Mouse (Mus musculus): ENCODE data around the gene Smg9. TPM values are rescaled to one million over a fixed set of nuclear protein-coding genes. Genes with fewer than 3 reads are reported as not detected.

Gene Smg9
- polyA plus RNA-seq, 1 experiment, result not detected

DNA sequence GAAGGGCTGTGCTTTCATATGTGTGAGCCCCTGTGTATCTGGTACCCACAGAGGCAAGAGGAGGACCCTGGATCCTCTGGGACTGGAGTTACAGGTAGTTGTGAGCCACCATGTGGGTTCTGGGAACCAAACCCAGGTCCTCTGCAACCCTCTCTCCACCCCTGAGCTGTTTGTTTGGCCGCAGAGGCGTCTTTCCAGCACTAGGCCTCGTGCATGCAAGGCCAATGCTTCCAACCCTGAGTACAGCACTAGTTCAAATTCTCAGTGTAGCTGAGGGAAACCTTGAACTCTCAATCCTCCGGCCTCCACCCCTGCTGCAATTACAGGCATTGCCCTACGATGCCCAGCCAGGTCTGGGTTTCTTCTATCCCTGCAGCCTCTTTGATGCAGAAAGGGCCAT lies 29.3 kb downstream of the Smg9 start:
- H3K4me1 ChIP-seq (ENCODE audit: control insufficient read depth, insufficient read depth, low read length), result peaks cover 18% of the 10 kb centered on the region
- no peak overlapping the region for H3K4me3 ChIP-seq (ENCODE audit: insufficient read depth, low read depth, low read length)
- TF ChIP-seq POLR2A (IDR thresholded peaks at IDR 0.05; ENCODE audit: insufficient read depth, low read depth, low read length) (no peak), CTCF (IDR thresholded peaks at IDR 0.05; ENCODE audit: insufficient read depth, low read depth, low read length) (no peak)
- 88% methylated on average over 5 of the region's 5 CpGs for WGBS
- no peak overlapping the region for H3K27ac ChIP-seq (ENCODE audit: insufficient read depth, low read depth, low read length)

DNA sequence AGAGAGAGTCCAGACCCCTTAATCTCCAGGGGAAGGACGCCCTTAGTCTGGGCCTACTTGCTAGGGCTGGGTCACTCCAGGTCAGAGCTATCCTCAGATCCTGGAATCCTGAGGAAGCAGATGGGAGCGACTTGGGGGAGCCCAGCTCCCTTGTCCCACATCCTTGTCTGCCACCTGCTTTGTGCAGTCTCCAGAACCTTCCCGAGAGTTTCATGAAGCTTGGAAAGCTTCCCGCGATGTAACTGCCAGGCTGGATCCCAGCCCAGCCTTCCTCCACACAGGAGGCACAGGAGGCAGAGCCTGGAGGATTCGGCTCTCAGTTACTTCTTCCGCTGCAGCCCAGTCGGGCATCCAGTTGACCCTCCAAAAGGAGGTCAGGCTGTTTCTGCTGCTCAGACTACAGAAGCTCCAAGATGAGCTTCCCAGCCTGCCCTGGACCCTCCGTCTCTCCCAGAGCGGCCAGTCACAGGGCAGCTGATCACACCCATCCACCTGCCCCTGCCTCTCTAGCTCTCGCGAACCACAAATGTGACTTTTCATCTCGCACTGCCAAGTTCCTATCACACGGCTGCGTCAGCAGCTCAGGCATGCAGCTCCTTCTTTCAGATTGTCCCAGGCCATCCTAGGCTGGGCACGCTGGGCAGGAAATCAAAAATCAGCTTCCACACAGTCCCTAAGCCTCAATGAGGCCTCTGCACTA lies 30.1 kb downstream of the Smg9 start:
- WGBS, result 37% methylated on average over 16 of the region's 16 CpGs
- H3K4me3 ChIP-seq (ENCODE audit: insufficient read depth, low read depth, low read length), result no peak overlapping the region
- H3K27ac ChIP-seq (ENCODE audit: insufficient read depth, low read depth, low read length), result no peak overlapping the region
- H3K4me1 ChIP-seq (ENCODE audit: control insufficient read depth, insufficient read depth, low read length), result peaks cover 18% of the 10 kb centered on the region
- TF ChIP-seq POLR2A (IDR thresholded peaks at IDR 0.05; ENCODE audit: insufficient read depth, low read depth, low read length), result no peak
- no peak for TF ChIP-seq CTCF (IDR thresholded peaks at IDR 0.05; ENCODE audit: insufficient read depth, low read depth, low read length)

- TF ChIP-seq CTCF (IDR thresholded peaks at IDR 0.05; ENCODE audit: insufficient read depth, low read depth, low read length) (no peak), POLR2A (IDR thresholded peaks at IDR 0.05; ENCODE audit: insufficient read depth, low read depth, low read length) (no peak)
- Histone ChIP-seq H3K27ac (ENCODE audit: insufficient read depth, low read depth, low read length) (no peak overlapping the region), H3K4me3 (ENCODE audit: insufficient read depth, low read depth, low read length) (no peak overlapping the region), H3K4me1 (ENCODE audit: control insufficient read depth, insufficient read depth, low read length) (peaks cover 18% of the 10 kb centered on the region)
- 95% methylated on average over 15 of the region's 15 CpGs for WGBS
Observed at GRCm38 (mm10) chr7:24430551-24431345, 31.3 kb downstream of the Smg9 start.

DNA sequence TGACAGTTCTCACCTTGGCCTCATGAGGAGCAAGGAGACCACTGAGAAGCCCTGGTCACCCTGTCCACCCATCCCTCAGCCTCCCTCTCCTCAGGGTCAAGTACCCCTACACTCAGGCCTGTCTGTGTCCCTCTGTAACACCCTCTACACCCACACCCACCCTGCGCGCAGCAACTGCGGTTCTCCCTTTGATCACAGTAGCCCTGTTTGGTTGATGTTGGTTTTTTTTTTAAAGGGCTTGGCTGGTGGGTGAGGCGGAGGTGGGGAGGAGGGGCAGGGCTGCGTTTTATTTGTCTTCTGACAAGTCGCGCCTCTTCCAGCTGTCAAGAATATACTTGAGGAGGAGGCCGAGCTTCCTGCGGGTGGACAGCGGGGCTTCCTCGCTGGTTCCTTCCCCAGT lies 32.3 kb downstream of the Smg9 start:
- no peak for TF ChIP-seq CTCF (IDR thresholded peaks at IDR 0.05; ENCODE audit: insufficient read depth, low read depth, low read length)
- no peak for TF ChIP-seq POLR2A (IDR thresholded peaks at IDR 0.05; ENCODE audit: insufficient read depth, low read depth, low read length)
- Histone ChIP-seq H3K27ac (ENCODE audit: insufficient read depth, low read depth, low read length) (no peak overlapping the region), H3K4me1 (ENCODE audit: control insufficient read depth, insufficient read depth, low read length) (peaks cover 18% of the 10 kb centered on the region), H3K4me3 (ENCODE audit: insufficient read depth, low read depth, low read length) (no peak overlapping the region)
- WGBS, result 57% methylated on average over 11 of the region's 11 CpGs

DNA sequence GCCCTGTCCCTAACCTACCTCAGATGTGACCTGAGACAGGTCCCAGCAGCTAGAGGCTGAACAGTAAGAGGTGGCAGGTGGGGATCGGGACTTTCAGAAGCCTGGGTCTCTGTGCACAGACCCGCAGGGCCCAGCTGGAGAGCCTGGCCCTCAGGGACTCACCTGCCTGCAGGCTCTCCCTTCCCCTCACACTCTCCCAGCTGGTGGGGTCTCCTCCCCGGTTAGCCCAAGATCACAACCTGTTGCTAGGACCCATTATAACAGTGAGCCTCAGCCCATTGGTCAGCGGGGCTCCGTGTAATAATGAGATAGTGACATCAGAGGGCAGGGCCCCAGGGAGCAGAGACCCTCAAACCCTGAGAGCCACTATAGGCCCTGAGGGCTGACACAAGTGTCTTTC lies 35.9 kb downstream of the Smg9 start:
- peaks cover 22% of the 10 kb centered on the region for H3K4me1 ChIP-seq (ENCODE audit: control insufficient read depth, insufficient read depth, low read length)
- no peak for TF ChIP-seq POLR2A (IDR thresholded peaks at IDR 0.05; ENCODE audit: insufficient read depth, low read depth, low read length)
- no peak for TF ChIP-seq CTCF (IDR thresholded peaks at IDR 0.05; ENCODE audit: insufficient read depth, low read depth, low read length)
- H3K27ac ChIP-seq (ENCODE audit: insufficient read depth, low read depth, low read length), result no peak overlapping the region
- no peak overlapping the region for H3K4me3 ChIP-seq (ENCODE audit: insufficient read depth, low read depth, low read length)
- WGBS, result 78% methylated on average over 5 of the region's 5 CpGs

GRCm38 (mm10) chr7:24437981-24438380 lies 38.6 kb downstream of the Smg9 start:
- TF ChIP-seq POLR2A (IDR thresholded peaks at IDR 0.05; ENCODE audit: insufficient read depth, low read depth, low read length), result no peak
- no peak for TF ChIP-seq CTCF (IDR thresholded peaks at IDR 0.05; ENCODE audit: insufficient read depth, low read depth, low read length)
- H3K4me3 ChIP-seq (ENCODE audit: insufficient read depth, low read depth, low read length), result no peak overlapping the region
- H3K27ac ChIP-seq (ENCODE audit: insufficient read depth, low read depth, low read length), result no peak overlapping the region
- WGBS, result 43% methylated on average over 10 of the region's 10 CpGs
- H3K4me1 ChIP-seq (ENCODE audit: control insufficient read depth, insufficient read depth, low read length), result peaks cover 11% of the 10 kb centered on the region

DNA sequence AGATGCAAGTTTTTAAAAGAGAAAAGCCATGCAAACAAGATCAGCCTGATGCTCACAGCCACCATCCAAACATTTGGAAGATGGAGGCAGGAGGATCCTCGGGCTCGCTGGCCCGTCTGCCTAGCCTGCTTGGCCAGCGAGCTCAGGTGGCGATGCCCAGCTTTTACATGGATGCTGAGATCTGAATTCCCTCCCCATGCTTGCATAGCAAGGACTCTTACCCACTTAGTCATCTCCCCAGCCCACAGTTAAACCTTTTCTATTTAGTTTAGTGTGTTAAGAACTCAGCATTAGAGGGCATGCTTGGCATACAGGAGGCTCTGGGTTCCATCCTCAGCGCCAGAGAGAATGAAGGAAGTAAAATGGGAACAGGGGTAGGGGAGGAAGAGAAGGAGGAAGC lies 39.8 kb downstream of the Smg9 start:
- Histone ChIP-seq H3K27ac (ENCODE audit: insufficient read depth, low read depth, low read length) (no peak overlapping the region), H3K4me1 (ENCODE audit: control insufficient read depth, insufficient read depth, low read length) (peaks cover 11% of the 10 kb centered on the region), H3K4me3 (ENCODE audit: insufficient read depth, low read depth, low read length) (no peak overlapping the region)
- 71% methylated on average over 6 of the region's 6 CpGs for WGBS
- TF ChIP-seq POLR2A (IDR thresholded peaks at IDR 0.05; ENCODE audit: insufficient read depth, low read depth, low read length), result no peak
- no peak for TF ChIP-seq CTCF (IDR thresholded peaks at IDR 0.05; ENCODE audit: insufficient read depth, low read depth, low read length)

DNA sequence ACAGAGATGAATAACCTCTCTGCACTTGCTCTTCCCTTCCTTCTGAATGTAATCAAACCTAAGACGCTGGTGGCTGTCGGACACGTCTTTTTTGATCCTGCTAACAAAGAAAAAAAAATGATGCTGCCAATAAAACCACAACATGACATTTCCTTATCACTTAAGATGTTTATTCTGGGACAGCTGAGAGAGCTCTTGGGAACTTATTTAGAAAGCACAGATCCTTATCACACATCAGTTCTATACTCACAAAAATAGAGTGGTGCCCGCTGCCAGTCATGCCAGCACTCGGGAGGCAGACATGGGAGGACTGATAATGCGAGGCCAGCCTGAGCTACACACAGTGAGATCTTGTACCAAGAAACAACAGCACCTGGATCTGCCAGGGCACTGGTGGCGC lies 40.5 kb downstream of the Smg9 start:
- peaks cover 11% of the 10 kb centered on the region for H3K4me1 ChIP-seq (ENCODE audit: control insufficient read depth, insufficient read depth, low read length)
- H3K27ac ChIP-seq (ENCODE audit: insufficient read depth, low read depth, low read length), result no peak overlapping the region
- WGBS, result 78% methylated on average over 7 of the region's 7 CpGs
- TF ChIP-seq CTCF (IDR thresholded peaks at IDR 0.05; ENCODE audit: insufficient read depth, low read depth, low read length) (no peak), POLR2A (IDR thresholded peaks at IDR 0.05; ENCODE audit: insufficient read depth, low read depth, low read length) (no peak)
- H3K4me3 ChIP-seq (ENCODE audit: insufficient read depth, low read depth, low read length), result no peak overlapping the region

DNA sequence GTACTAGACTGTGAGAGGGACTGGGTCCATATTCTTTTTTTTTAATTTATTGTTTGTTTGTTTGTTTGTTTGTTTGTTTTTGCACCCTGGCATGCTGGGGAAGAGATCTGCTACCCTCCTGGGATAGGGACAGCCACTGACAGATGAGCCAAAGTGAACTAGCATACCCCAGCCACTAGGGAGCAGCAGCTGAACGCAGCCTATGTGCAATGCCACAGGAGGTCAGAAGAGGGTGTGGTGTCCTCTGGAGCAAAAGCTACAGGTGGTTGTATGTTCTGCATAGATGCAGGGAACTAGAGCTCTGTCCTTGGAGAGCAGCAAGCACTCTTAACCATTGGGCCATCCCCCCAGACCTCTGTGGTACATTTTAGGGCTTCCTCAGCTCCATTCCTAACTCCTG lies 42.4 kb downstream of the Smg9 start:
- no peak overlapping the region for H3K27ac ChIP-seq (ENCODE audit: insufficient read depth, low read depth, low read length)
- peaks cover 11% of the 10 kb centered on the region for H3K4me1 ChIP-seq (ENCODE audit: control insufficient read depth, insufficient read depth, low read length)
- WGBS, result 29% methylated on average over 1 of the region's 1 CpGs
- no peak for TF ChIP-seq POLR2A (IDR thresholded peaks at IDR 0.05; ENCODE audit: insufficient read depth, low read depth, low read length)
- TF ChIP-seq CTCF (IDR thresholded peaks at IDR 0.05; ENCODE audit: insufficient read depth, low read depth, low read length), result peak; percentile 62
- no peak overlapping the region for H3K4me3 ChIP-seq (ENCODE audit: insufficient read depth, low read depth, low read length)

All from olfactory bulb, adult 2 months (tissue).